Mouse (Mus musculus): ENCODE measurements at regions not wholly inside any gene's neighbourhood (a gene's known extent, or its start where the extent isn't known, plus 50 kb on each side); places are given as distances from the start of the nearest gene placed in this dataset.

- no peaks in the 10 kb centered on the region for H3K79me3 ChIP-seq (ENCODE audit: low read depth)
- H3K4me3 ChIP-seq (ENCODE audit: insufficient read depth, poor library complexity, severe bottlenecking): no peak overlapping the region
- H3K36me3 ChIP-seq (ENCODE audit: control insufficient read depth, insufficient read depth): no peaks in the 10 kb centered on the region
- no peak overlapping the region for H3ac ChIP-seq (ENCODE audit: control insufficient read depth, insufficient read length, low read depth)
- no peaks in the 10 kb centered on the region for H3K79me2 ChIP-seq (ENCODE audit: control insufficient read depth, insufficient read depth)
- TF ChIP-seq MYOG (IDR thresholded peaks at IDR 0.05; ENCODE audit: control insufficient read depth, extremely low read depth, insufficient read length) (no peak), FOSL1 (IDR thresholded peaks at IDR 0.05; ENCODE audit: insufficient read depth, low read length, poor library complexity, severe bottlenecking) (no peak), CTCF (IDR thresholded peaks at IDR 0.05; ENCODE audit: control insufficient read depth, insufficient read depth, insufficient read length) (no peak), USF1 (IDR thresholded peaks at IDR 0.05; ENCODE audit: low read depth) (no peak), CEBPB (IDR thresholded peaks at IDR 0.05; ENCODE audit: low read depth) (no peak), MAX (IDR thresholded peaks at IDR 0.05) (no peak), MYOD1 (IDR thresholded peaks at IDR 0.05; ENCODE audit: control insufficient read depth, insufficient read length, low read depth) (no peak)
- H3K27me3 ChIP-seq (ENCODE audit: control insufficient read depth, insufficient read depth, insufficient read length): peaks cover 36% of the 10 kb centered on the region
Observed at GRCm38 (mm10) chr16:91168398-91168797, 56.9 kb upstream of the Olig2 start.

DNA sequence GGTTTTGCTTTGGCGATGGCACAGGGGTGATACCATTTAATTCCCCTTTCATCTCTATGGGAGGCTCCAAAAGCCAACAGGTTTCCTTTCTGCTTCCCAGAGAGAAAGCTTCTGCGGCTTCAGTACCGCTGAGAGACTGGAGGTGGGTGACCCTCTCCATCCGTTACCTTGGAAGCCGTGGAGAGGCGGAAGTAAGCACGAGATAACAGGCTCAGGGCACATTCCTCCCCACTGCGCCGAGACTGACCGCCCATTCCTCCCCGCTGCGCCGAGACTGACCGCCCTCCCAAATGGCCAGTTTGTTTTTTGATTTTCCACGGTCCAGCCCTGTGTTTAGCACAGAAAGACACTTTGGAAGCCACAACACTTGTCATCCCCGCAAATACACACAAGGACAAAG is 55.4 kb upstream of the Olig2 start:
- no peaks in the 10 kb centered on the region for H3K79me2 ChIP-seq (ENCODE audit: control insufficient read depth, insufficient read depth)
- TF ChIP-seq MYOD1 (IDR thresholded peaks at IDR 0.05; ENCODE audit: control insufficient read depth, insufficient read length, low read depth): no peak
- TF ChIP-seq FOSL1 (IDR thresholded peaks at IDR 0.05; ENCODE audit: insufficient read depth, low read length, poor library complexity, severe bottlenecking): no peak
- no peak for TF ChIP-seq USF1 (IDR thresholded peaks at IDR 0.05; ENCODE audit: low read depth)
- no peak for TF ChIP-seq MAX (IDR thresholded peaks at IDR 0.05)
- no peak for TF ChIP-seq MYOG (IDR thresholded peaks at IDR 0.05; ENCODE audit: control insufficient read depth, extremely low read depth, insufficient read length)
- H3ac ChIP-seq (ENCODE audit: control insufficient read depth, insufficient read length, low read depth): no peak overlapping the region
- H3K36me3 ChIP-seq (ENCODE audit: control insufficient read depth, insufficient read depth): no peaks in the 10 kb centered on the region
- no peak overlapping the region for H3K4me3 ChIP-seq (ENCODE audit: insufficient read depth, poor library complexity, severe bottlenecking)
- no peaks in the 10 kb centered on the region for H3K79me3 ChIP-seq (ENCODE audit: low read depth)
- H3K27me3 ChIP-seq (ENCODE audit: control insufficient read depth, insufficient read depth, insufficient read length): peaks cover 36% of the 10 kb centered on the region

DNA sequence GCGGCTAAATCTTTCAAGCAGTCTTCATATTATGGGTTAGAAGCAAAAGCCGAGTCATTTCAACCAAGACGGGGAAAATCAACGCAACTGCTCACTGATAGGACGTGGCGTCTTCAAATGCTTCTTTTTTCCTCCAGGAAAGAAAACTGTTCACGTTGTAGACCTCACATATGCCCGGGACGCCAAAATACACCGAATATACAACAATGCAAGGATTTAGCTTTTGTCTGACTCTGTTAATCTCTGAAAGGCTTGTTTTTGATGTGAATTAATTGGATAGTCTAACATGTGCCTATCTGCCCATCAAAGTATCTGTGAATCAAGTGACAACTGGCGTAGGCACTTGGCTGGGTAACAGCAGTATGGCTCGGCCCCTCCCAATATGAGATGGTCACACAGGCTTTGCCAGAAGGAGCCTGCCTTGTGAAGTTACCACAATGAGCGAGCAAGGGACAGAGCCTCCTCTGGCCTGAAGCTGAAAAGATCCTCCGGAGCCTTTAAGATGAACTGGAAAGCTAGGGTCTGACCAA is 53.3 kb upstream of the Olig2 start:
- Histone ChIP-seq H3K4me3 (ENCODE audit: insufficient read depth, poor library complexity, severe bottlenecking) (no peak overlapping the region), H3K79me2 (ENCODE audit: control insufficient read depth, insufficient read depth) (no peaks in the 10 kb centered on the region), H3ac (ENCODE audit: control insufficient read depth, insufficient read length, low read depth) (no peak overlapping the region), H3K79me3 (ENCODE audit: low read depth) (no peaks in the 10 kb centered on the region), H3K36me3 (ENCODE audit: control insufficient read depth, insufficient read depth) (no peaks in the 10 kb centered on the region), H3K27me3 (ENCODE audit: control insufficient read depth, insufficient read depth, insufficient read length) (peaks cover 53% of the 10 kb centered on the region)
- no peak for TF ChIP-seq CEBPB (IDR thresholded peaks at IDR 0.05; ENCODE audit: low read depth)
- no peak for TF ChIP-seq CTCF (IDR thresholded peaks at IDR 0.05; ENCODE audit: control insufficient read depth, insufficient read depth, insufficient read length)
- TF ChIP-seq USF1 (IDR thresholded peaks at IDR 0.05; ENCODE audit: low read depth): no peak
- TF ChIP-seq FOSL1 (IDR thresholded peaks at IDR 0.05; ENCODE audit: insufficient read depth, low read length, poor library complexity, severe bottlenecking): no peak
- no peak for TF ChIP-seq MYOG (IDR thresholded peaks at IDR 0.05; ENCODE audit: control insufficient read depth, extremely low read depth, insufficient read length)
- TF ChIP-seq MYOD1 (IDR thresholded peaks at IDR 0.05; ENCODE audit: control insufficient read depth, insufficient read length, low read depth): no peak
- no peak for TF ChIP-seq MAX (IDR thresholded peaks at IDR 0.05)

GRCm38 (mm10) chr16:91172510-91172909 is 52.7 kb upstream of the Olig2 start:
- H3K79me3 ChIP-seq (ENCODE audit: low read depth): no peaks in the 10 kb centered on the region
- no peak for TF ChIP-seq CTCF (IDR thresholded peaks at IDR 0.05; ENCODE audit: control insufficient read depth, insufficient read depth, insufficient read length)
- no peak for TF ChIP-seq MAX (IDR thresholded peaks at IDR 0.05)
- no peak for TF ChIP-seq MYOD1 (IDR thresholded peaks at IDR 0.05; ENCODE audit: control insufficient read depth, insufficient read length, low read depth)
- no peak for TF ChIP-seq CEBPB (IDR thresholded peaks at IDR 0.05; ENCODE audit: low read depth)
- no peak for TF ChIP-seq USF1 (IDR thresholded peaks at IDR 0.05; ENCODE audit: low read depth)
- no peak for TF ChIP-seq FOSL1 (IDR thresholded peaks at IDR 0.05; ENCODE audit: insufficient read depth, low read length, poor library complexity, severe bottlenecking)
- TF ChIP-seq MYOG (IDR thresholded peaks at IDR 0.05; ENCODE audit: control insufficient read depth, extremely low read depth, insufficient read length): no peak
- no peak overlapping the region for H3ac ChIP-seq (ENCODE audit: control insufficient read depth, insufficient read length, low read depth)
- H3K27me3 ChIP-seq (ENCODE audit: control insufficient read depth, insufficient read depth, insufficient read length): peaks cover 58% of the 10 kb centered on the region
- H3K36me3 ChIP-seq (ENCODE audit: control insufficient read depth, insufficient read depth): no peaks in the 10 kb centered on the region
- H3K79me2 ChIP-seq (ENCODE audit: control insufficient read depth, insufficient read depth): no peaks in the 10 kb centered on the region
- H3K4me3 ChIP-seq (ENCODE audit: insufficient read depth, poor library complexity, severe bottlenecking): no peak overlapping the region

DNA sequence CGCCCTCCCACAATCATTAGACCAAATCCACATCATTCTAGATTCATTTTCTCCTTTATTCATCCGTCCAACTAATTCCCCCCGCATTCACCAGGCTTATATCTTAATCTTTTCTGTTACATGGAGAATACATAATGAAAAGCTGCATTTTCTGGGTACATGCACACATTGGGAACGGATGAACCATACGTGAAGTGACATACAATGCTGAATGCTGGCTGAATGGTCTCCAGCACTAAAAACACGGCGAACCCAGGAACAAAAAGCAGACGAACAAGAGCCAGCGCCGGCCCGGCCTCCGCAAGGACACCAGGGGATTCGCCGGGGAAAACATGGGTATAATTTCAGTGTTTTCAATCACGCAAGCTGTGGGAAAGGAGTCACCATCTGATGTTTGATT is 52.0 kb upstream of the Olig2 start:
- peaks cover 61% of the 10 kb centered on the region for H3K27me3 ChIP-seq (ENCODE audit: control insufficient read depth, insufficient read depth, insufficient read length)

GRCm38 (mm10) chr16:91173870-91174278 is 51.4 kb upstream of the Olig2 start:
- TF ChIP-seq MAX (IDR thresholded peaks at IDR 0.05) (no peak), MYOD1 (IDR thresholded peaks at IDR 0.05; ENCODE audit: control insufficient read depth, insufficient read length, low read depth) (no peak), FOSL1 (IDR thresholded peaks at IDR 0.05; ENCODE audit: insufficient read depth, low read length, poor library complexity, severe bottlenecking) (no peak), CEBPB (IDR thresholded peaks at IDR 0.05; ENCODE audit: low read depth) (no peak), MYOG (IDR thresholded peaks at IDR 0.05; ENCODE audit: control insufficient read depth, extremely low read depth, insufficient read length) (no peak), CTCF (IDR thresholded peaks at IDR 0.05; ENCODE audit: control insufficient read depth, insufficient read depth, insufficient read length) (no peak)
- H3K27me3 ChIP-seq (ENCODE audit: control insufficient read depth, insufficient read depth, insufficient read length): peaks cover 63% of the 10 kb centered on the region
- H3K36me3 ChIP-seq (ENCODE audit: control insufficient read depth, insufficient read depth): no peaks in the 10 kb centered on the region
- no peaks in the 10 kb centered on the region for H3K79me3 ChIP-seq (ENCODE audit: low read depth)
- no peaks in the 10 kb centered on the region for H3K79me2 ChIP-seq (ENCODE audit: control insufficient read depth, insufficient read depth)
- H3K4me3 ChIP-seq (ENCODE audit: insufficient read depth, poor library complexity, severe bottlenecking): no peak overlapping the region
- no peak overlapping the region for H3ac ChIP-seq (ENCODE audit: control insufficient read depth, insufficient read length, low read depth)

More for the DNA sequence above, 52.0 kb upstream of the Olig2 start:
- Histone ChIP-seq H3K4me3 (ENCODE audit: insufficient read depth, poor library complexity, severe bottlenecking) (no peak overlapping the region), H3K36me3 (ENCODE audit: control insufficient read depth, insufficient read depth) (no peaks in the 10 kb centered on the region), H3K79me2 (ENCODE audit: control insufficient read depth, insufficient read depth) (no peaks in the 10 kb centered on the region), H3ac (ENCODE audit: control insufficient read depth, insufficient read length, low read depth) (no peak overlapping the region), H3K79me3 (ENCODE audit: low read depth) (no peaks in the 10 kb centered on the region)
- TF ChIP-seq MYOD1 (IDR thresholded peaks at IDR 0.05; ENCODE audit: control insufficient read depth, insufficient read length, low read depth): no peak
- TF ChIP-seq CTCF (IDR thresholded peaks at IDR 0.05; ENCODE audit: control insufficient read depth, insufficient read depth, insufficient read length): no peak
- TF ChIP-seq MYOG (IDR thresholded peaks at IDR 0.05; ENCODE audit: control insufficient read depth, extremely low read depth, insufficient read length): no peak
- TF ChIP-seq MAX (IDR thresholded peaks at IDR 0.05): no peak
- no peak for TF ChIP-seq USF1 (IDR thresholded peaks at IDR 0.05; ENCODE audit: low read depth)
- TF ChIP-seq CEBPB (IDR thresholded peaks at IDR 0.05; ENCODE audit: low read depth): no peak
- no peak for TF ChIP-seq FOSL1 (IDR thresholded peaks at IDR 0.05; ENCODE audit: insufficient read depth, low read length, poor library complexity, severe bottlenecking)

All from C2C12 (cell line).